ENCODE assay signal across 11 mouse cellular contexts in the genomic region with DNA sequence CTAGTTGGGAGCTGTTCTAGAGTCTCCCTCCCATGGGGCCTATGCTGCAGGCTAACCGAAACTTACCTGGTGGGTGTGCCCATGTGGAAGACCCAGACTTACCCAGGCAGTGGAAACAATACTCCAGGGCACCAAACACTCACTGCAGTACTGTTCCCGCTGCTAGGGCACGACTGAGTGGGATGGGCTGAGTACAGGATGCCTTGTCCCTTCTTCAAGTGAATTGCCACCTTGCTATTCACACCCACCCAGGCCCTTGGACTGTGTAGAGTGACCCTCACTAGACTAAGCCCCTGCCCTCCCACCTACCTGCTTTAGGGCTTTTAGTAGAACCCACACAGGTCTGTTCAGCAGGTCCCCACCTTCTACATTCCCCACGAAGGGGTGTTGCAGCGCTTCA.
DNase-seq lines count a peak whose midpoint lies in the region; ATAC-seq and TF ChIP-seq lines count a peak whose summit lies in the region.
"Had no signal": no experiment of that assay in that cellular context is flagged by ENCODE, and none has a peak within 500 bp of the region (broad histone marks: within the 10 kb centered on the region; RNA-seq: fewer than 3 reads in every experiment).

No protein-coding gene starts in this region.

- H3K9ac ChIP-seq in heart, embryonic 12.5 days = peak overlapping the region; percentile 80
- H3K9ac ChIP-seq in lung, embryonic 15.5 days = peak overlapping the region; percentile 32
- 0 out of 2 replicates have a peak overlapping the region, but pooled peaks have one; percentile 36 for H3K9ac ChIP-seq in intestine, embryonic 16.5 days (ENCODE audit: low read depth, low read length)
- H3K9ac ChIP-seq in stomach, embryonic 16.5 days (ENCODE audit: low read length) = peak overlapping the region; percentile 54
- H3K9ac ChIP-seq: midbrain, embryonic 12.5 days had no signal

- H3K27ac ChIP-seq in heart, embryonic 12.5 days (ENCODE audit: poor library complexity, severe bottlenecking) = peak overlapping the region; percentile 94
- H3K27ac ChIP-seq in lung, embryonic 15.5 days = peak overlapping the region; percentile 75
- H3K27ac ChIP-seq in intestine, embryonic 16.5 days (ENCODE audit: low read length) = 0 out of 2 replicates have a peak overlapping the region, but pooled peaks have one; percentile 14
- peak overlapping the region; percentile 67 for H3K27ac ChIP-seq in stomach, embryonic 16.5 days (ENCODE audit: low read length)
- H3K27ac ChIP-seq: midbrain, embryonic 12.5 days had no signal

- no peak for DNase-seq in heart, adult 18-20 months
- DNase-seq in lung, adult 2 months = no peak
- no peak for DNase-seq in adrenal gland, postnatal 36 days
- DNase-seq in thymus, postnatal 25 days = no peak
- DNase-seq: spleen, adult 18-20 months; thymus, adult 18-20 months had no signal

- peak overlapping the region; percentile 66 for H3K4me2 ChIP-seq in heart, embryonic 12.5 days
- H3K4me2 ChIP-seq in lung, embryonic 15.5 days = peak overlapping the region; percentile 48
- H3K4me2 ChIP-seq in intestine, embryonic 16.5 days (ENCODE audit: low read depth, low read length) = 0 out of 2 replicates have a peak overlapping the region, but pooled peaks have one; percentile 9
- H3K4me2 ChIP-seq in stomach, embryonic 16.5 days (ENCODE audit: low read depth, low read length) = peak overlapping the region; percentile 48
- H3K4me2 ChIP-seq: midbrain, embryonic 12.5 days had no signal

- peaks cover 6% of the 10 kb centered on the region; the same call in 1 of the 2 replicates for H3K4me1 ChIP-seq in heart, embryonic 12.5 days (replicated peaks)
- H3K4me1 ChIP-seq in lung, embryonic 15.5 days = peaks cover 29% of the 10 kb centered on the region
- peaks cover 3% of the 10 kb centered on the region for H3K4me1 ChIP-seq in lung, adult 2 months (ENCODE audit: control insufficient read depth, insufficient read depth, low read length)
- H3K4me1 ChIP-seq in intestine, embryonic 16.5 days (ENCODE audit: control insufficient read depth, insufficient read depth, low read length) = no peaks in the 10 kb centered on the region
- H3K4me1 ChIP-seq in stomach, embryonic 16.5 days (ENCODE audit: control insufficient read depth, insufficient read depth, low read length) = peaks cover 9% of the 10 kb centered on the region

- no peak for TF ChIP-seq CTCF in lung, adult 2 months (IDR thresholded peaks at IDR 0.05; ENCODE audit: insufficient read depth, low read length)

- no peaks in the 10 kb centered on the region for H3K27me3 ChIP-seq in heart, embryonic 12.5 days (replicated peaks)
- H3K27me3 ChIP-seq in lung, embryonic 15.5 days = no peaks in the 10 kb centered on the region
- 0 out of 2 replicates have a peak, but pooled peaks cover 4% of the 10 kb centered on the region for H3K27me3 ChIP-seq in intestine, embryonic 16.5 days (replicated peaks; ENCODE audit: control insufficient read depth, insufficient read depth, low read length)
- no peaks in the 10 kb centered on the region for H3K27me3 ChIP-seq in stomach, embryonic 16.5 days (ENCODE audit: control insufficient read depth, insufficient read depth, low read length)

- peak overlapping the region; percentile 48 for H3K4me3 ChIP-seq in heart, embryonic 12.5 days
- H3K4me3 ChIP-seq in lung, embryonic 15.5 days = peak overlapping the region; percentile 30
- no peak overlapping the region for H3K4me3 ChIP-seq in lung, adult 2 months (replicated peaks; ENCODE audit: extremely low read depth, low read depth, low read length)
- H3K4me3 ChIP-seq in intestine, embryonic 16.5 days (ENCODE audit: low read length) = no peak overlapping the region
- H3K4me3 ChIP-seq in stomach, embryonic 16.5 days (replicated peaks; ENCODE audit: low read length) = peak overlapping the region; percentile 29
- H3K4me3 ChIP-seq: midbrain, embryonic 12.5 days had no signal

- TF ChIP-seq POLR2A in lung, adult 2 months (IDR thresholded peaks at IDR 0.05; ENCODE audit: borderline replicate concordance, extremely low read depth, low read depth, low read length) = no peak

- H3K9me3 ChIP-seq in heart, embryonic 12.5 days (replicated peaks) = no peaks in the 10 kb centered on the region; the same call in 1 of the 2 replicates
- H3K9me3 ChIP-seq in lung, embryonic 15.5 days = no peaks in the 10 kb centered on the region
- no peaks in the 10 kb centered on the region for H3K9me3 ChIP-seq in intestine, embryonic 16.5 days (ENCODE audit: control insufficient read depth, low read length)
- no peaks in the 10 kb centered on the region for H3K9me3 ChIP-seq in stomach, embryonic 16.5 days (replicated peaks; ENCODE audit: control insufficient read depth, low read length)
- H3K9me3 ChIP-seq: midbrain, embryonic 12.5 days had no signal

- WGBS in heart, embryonic 12.5 days = 25% methylated on average over 5 of the region's 5 CpGs
- 26% methylated on average over 5 of the region's 5 CpGs for WGBS in lung, embryonic 15.5 days
- 48% methylated on average over 5 of the region's 5 CpGs for WGBS in lung, adult 2 months
- 59% methylated on average over 5 of the region's 5 CpGs for WGBS in intestine, embryonic 16.5 days
- 49% methylated on average over 5 of the region's 5 CpGs for WGBS in stomach, embryonic 16.5 days

- no peak for ATAC-seq in heart, embryonic 12.5 days (ENCODE audit: insufficient number of reproducible peaks, low FRiP score)
- no peak for ATAC-seq in lung, embryonic 15.5 days (ENCODE audit: borderline replicate concordance, extremely low read depth, low FRiP score, low TSS enrichment)
- no peak for ATAC-seq in intestine, embryonic 16.5 days
- ATAC-seq in stomach, embryonic 16.5 days (ENCODE audit: insufficient read depth, low FRiP score) = no peak

- H3K36me3 ChIP-seq in heart, embryonic 12.5 days = peaks cover 8% of the 10 kb centered on the region
- H3K36me3 ChIP-seq in lung, embryonic 15.5 days = no peaks in the 10 kb centered on the region
- H3K36me3 ChIP-seq in intestine, embryonic 16.5 days (ENCODE audit: control insufficient read depth, insufficient read depth, low read length) = no peaks in the 10 kb centered on the region
- H3K36me3 ChIP-seq in stomach, embryonic 16.5 days (ENCODE audit: control insufficient read depth, insufficient read depth, low read length) = no peaks in the 10 kb centered on the region
- H3K36me3 ChIP-seq: midbrain, embryonic 12.5 days had no signal

Comparison
In these comparisons a context has a peak if more than half of its experiments do, and no peak if none do; other contexts are left out.
1. H3K4me3 ChIP-seq: peak in heart, embryonic 12.5 days (single experiment), lung, embryonic 15.5 days (single experiment) and stomach, embryonic 16.5 days (single experiment); none in lung, adult 2 months (single experiment) and intestine, embryonic 16.5 days (single experiment).
2. H3K27ac ChIP-seq: peak in every context shown above with its lines; median percentile 94 in heart, embryonic 12.5 days; 75 in lung, embryonic 15.5 days; 67 in stomach, embryonic 16.5 days; 14 in intestine, embryonic 16.5 days.
3. H3K4me2 ChIP-seq: peak in every context shown above with its lines; median percentile 66 in heart, embryonic 12.5 days; 48 in lung, embryonic 15.5 days; 48 in stomach, embryonic 16.5 days; 9 in intestine, embryonic 16.5 days.
4. Peak in every context shown above with its lines, with median percentiles within 50 percentile points of each other: H3K9ac ChIP-seq.